Mouse (Mus musculus) lung, adult 2 months (tissue): ENCODE data around the gene Grk1.

Experiments used
- CTCF ChIP-seq: fragments of 200-500 bp; IDR thresholded peaks from 2 replicates; pipeline ENCODE4 v1.5.1; 2011; ENCODE audit warnings: mild to moderate bottlenecking, low read length, control low read depth; ENCODE audit not compliant: insufficient read depth
- POLR2A ChIP-seq: fragments of 200-500 bp; IDR thresholded peaks from 2 replicates; pipeline ENCODE4 v1.6.1; 2011; ENCODE audit warnings: low read depth, mild to moderate bottlenecking, control low read depth, low read length, borderline replicate concordance; ENCODE audit errors: extremely low read depth

GRCm38 (mm10) chr8:13388744-13389143 lies 16.1 kb upstream of the Grk1 start:
- TF ChIP-seq CTCF: no peak
- TF ChIP-seq POLR2A: no peak
